Mouse (Mus musculus) thymus, postnatal 25 days (tissue): Measurements from ENCODE around the gene Usp29.
A peak's percentile ranks its signal among the peaks of the same experiment; 100 is the strongest.
"Not testable (repeated sequence)": the region's sequence is repeated elsewhere in the genome, so short reads cannot be mapped to it uniquely, and the experiment has no call there.

Experiments used
- DNase-seq: peaks from one replicate; pipeline ENCODE4 v3.0.0; 2022

The Usp29 gene

GRCm38 (mm10) chr7:6937040-6937439 lies 206.7 kb downstream of the Usp29 start:
- DNase-seq = peak; percentile 49

DNA sequence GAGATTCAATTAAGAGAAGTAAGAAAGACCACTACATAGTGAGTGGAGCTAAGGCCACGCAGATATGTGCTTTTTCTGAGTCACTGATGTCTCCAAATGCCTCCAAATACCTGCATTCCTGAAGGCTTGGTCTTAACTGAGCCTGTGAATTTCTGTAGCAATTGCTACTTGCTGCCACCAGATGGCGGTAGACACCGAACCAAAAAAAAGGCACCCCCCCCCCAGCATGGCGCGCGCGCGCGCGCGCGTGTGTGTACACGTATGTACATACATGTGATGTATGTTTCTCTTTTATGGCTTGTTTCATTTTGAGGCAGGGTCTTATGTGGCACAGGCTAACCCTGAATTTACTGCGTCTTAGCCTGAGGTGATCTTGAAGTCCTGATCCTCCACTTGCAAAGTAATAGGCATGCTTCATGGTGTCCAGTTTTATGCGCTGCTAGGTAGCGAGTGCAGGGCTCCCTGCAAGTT lies 210.4 kb downstream of the Usp29 start:
- DNase-seq = no peak

DNA sequence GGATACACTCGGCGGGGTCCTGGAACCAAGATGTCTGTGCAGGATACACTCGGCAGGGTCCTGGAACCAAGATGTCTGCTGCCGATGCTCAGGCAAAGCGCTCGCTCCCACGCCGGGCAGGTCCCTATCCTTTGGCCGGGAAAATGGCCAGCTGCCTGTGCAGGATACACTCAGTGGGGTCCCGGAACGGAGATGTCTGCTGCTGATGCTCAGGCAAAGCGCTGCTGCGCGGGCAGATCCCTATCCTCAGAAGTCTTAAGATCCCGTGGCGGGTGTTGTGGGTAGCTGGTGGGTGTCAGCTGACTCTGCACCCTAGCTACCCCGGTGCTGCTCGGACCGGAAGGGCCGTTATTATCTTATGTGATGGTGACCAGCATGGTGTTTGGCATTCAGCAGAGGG lies 217.7 kb downstream of the Usp29 start:
- not testable (repeated sequence) for DNase-seq

GRCm38 (mm10) chr7:6956576-6956975 lies 226.2 kb downstream of the Usp29 start:
- DNase-seq = no peak

GRCm38 (mm10) chr7:6958574-6958973 lies 228.2 kb downstream of the Usp29 start:
- no peak for DNase-seq

DNA sequence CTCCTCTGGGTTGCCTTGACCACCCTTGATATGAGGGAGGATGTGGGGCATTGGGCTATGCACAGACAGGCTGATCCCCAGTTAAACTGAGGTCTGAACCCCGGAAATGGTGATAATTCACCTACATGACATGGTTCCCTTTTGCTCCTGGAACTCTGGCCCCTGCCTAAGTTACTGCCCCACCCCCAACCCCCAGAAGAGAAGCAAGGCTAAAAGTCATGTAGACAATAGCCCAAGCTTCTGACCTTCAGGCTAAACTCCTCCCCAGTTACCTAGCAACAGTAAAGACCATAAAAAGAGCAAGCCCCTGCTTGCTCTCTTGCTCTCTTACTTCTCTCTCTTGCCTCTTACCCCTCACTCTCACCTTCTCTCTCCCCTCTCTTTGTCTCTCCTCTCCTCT lies 243.2 kb downstream of the Usp29 start:
- no peak for DNase-seq

GRCm38 (mm10) chr7:6976890-6977289 lies 246.5 kb downstream of the Usp29 start:
- no peak for DNase-seq

DNA sequence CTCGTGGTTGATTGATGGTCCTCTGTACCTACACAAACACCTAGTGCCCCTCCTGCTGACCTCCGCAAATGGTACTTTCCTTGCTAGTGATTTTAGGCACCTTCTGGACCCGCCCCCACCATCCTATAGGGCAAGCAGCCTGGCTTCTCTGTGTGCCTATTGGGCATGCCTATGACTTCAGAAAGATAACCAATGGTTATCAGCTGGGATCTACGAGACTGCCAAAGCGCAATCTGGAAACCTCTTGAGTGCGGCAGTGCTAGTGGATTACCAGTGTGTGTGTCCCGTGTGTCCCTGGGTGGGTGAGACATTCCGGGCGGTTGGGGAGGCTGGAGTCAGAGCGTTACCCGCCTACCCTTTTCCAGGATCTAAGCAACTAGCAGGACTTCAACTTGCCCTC lies 264.9 kb downstream of the Usp29 start, which contains the start of gene Aurkc:
TSS of gene Aurkc (plus strand) at position 50 of the 400 bp plus-strand sequence.
- DNase-seq = not testable (repeated sequence)

- not testable (repeated sequence) for DNase-seq
These were observed 268.5 kb downstream of the Usp29 start for GRCm38 (mm10) chr7:6998914-6999313.

DNA sequence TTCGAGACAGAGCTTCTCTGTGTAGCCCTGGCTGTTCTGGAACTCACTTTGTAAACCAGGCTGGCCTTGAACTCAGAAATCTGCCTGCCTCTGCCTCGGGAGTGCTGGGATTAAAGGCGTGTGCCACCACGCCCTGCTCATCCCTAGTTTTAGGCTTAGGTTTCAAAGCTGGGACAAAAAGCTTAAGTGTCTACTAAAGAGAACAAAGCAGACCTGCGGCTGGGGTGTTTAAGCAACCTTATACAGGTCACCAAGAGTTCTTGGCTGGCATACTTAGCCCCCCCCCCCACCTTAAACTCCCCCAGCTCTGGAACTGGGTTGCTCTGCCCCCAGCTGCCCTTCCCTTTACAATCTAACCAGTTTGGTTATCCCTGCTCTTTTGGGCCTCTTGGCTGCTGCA lies 275.1 kb downstream of the Usp29 start:
- not testable (repeated sequence) for DNase-seq
